ENCODE assay signal across 34 mouse cellular contexts in genomic region chr7:134265783-134266182, GRCm38 (mm10).
"Had no signal": no experiment of that assay in that cellular context is flagged by ENCODE, and none has a peak within 500 bp of the region (broad histone marks: within the 10 kb centered on the region; RNA-seq: fewer than 3 reads in every experiment).

No protein-coding gene starts in this region.

- H3K36me3 ChIP-seq: heart, embryonic 10.5 days; heart, embryonic 12.5 days; heart, embryonic 13.5 days; heart, embryonic 15.5 days; hindbrain, embryonic 10.5 days; hindbrain, embryonic 12.5 days; hindbrain, embryonic 13.5 days; hindbrain, embryonic 15.5 days; intestine, embryonic 15.5 days; kidney, embryonic 15.5 days had no signal

- H3K4me1 ChIP-seq: hindbrain, embryonic 12.5 days; hindbrain, embryonic 13.5 days; hindbrain, embryonic 15.5 days had no signal

- H3K27ac ChIP-seq: heart, embryonic 10.5 days; heart, embryonic 13.5 days; heart, embryonic 15.5 days; hindbrain, embryonic 10.5 days; hindbrain, embryonic 12.5 days; hindbrain, embryonic 13.5 days; hindbrain, embryonic 14.5 days; hindbrain, embryonic 15.5 days; hindbrain, postnatal 0 days; intestine, embryonic 15.5 days; kidney, embryonic 15.5 days; kidney, postnatal 0 days had no signal

- DNase-seq: heart, postnatal 10 days; heart, postnatal 14 days; heart, postnatal 36 days; heart, postnatal 4 days; kidney, adult 11 months; kidney, adult 18-20 months; kidney, adult 2 months; kidney, adult 8-10 months; kidney, adult 9 months; kidney, postnatal 10 days; kidney, postnatal 14 days; kidney, postnatal 25 days; kidney, postnatal 36 days; kidney, postnatal 4 days; layer of hippocampus, adult 9-11 months; layer of hippocampus, postnatal 36 days had no signal

- H3K9ac ChIP-seq: heart, embryonic 12.5 days; heart, embryonic 13.5 days; heart, embryonic 15.5 days; hindbrain, embryonic 12.5 days; hindbrain, embryonic 13.5 days; hindbrain, embryonic 14.5 days; hindbrain, embryonic 15.5 days; intestine, embryonic 15.5 days; kidney, embryonic 15.5 days had no signal

- ATAC-seq: hindbrain, embryonic 16.5 days; hindbrain, postnatal 0 days; inflammation-experienced regulatory T-cells, adult 6 months; intestine, embryonic 15.5 days; intestine, embryonic 16.5 days; intestine, postnatal 0 days had no signal

- H3K9me3 ChIP-seq: heart, embryonic 10.5 days; heart, embryonic 12.5 days; heart, embryonic 13.5 days; heart, embryonic 15.5 days; hindbrain, embryonic 10.5 days; hindbrain, embryonic 12.5 days; hindbrain, embryonic 13.5 days; hindbrain, embryonic 15.5 days; intestine, embryonic 15.5 days; kidney, embryonic 15.5 days had no signal

- H3K4me2 ChIP-seq: heart, embryonic 11.5 days; heart, embryonic 12.5 days; heart, embryonic 13.5 days; heart, embryonic 15.5 days; hindbrain, embryonic 12.5 days; hindbrain, embryonic 13.5 days; hindbrain, embryonic 14.5 days; hindbrain, embryonic 15.5 days; intestine, embryonic 15.5 days; kidney, embryonic 15.5 days had no signal

- H3K4me3 ChIP-seq: heart, embryonic 10.5 days; heart, embryonic 12.5 days; heart, embryonic 13.5 days; heart, embryonic 15.5 days; hindbrain, embryonic 10.5 days; hindbrain, embryonic 12.5 days; hindbrain, embryonic 13.5 days; hindbrain, embryonic 15.5 days; intestine, embryonic 15.5 days; kidney, embryonic 15.5 days had no signal

- H3K27me3 ChIP-seq: heart, embryonic 12.5 days; heart, embryonic 13.5 days; heart, embryonic 15.5 days; hindbrain, embryonic 12.5 days; hindbrain, embryonic 13.5 days; hindbrain, embryonic 15.5 days; intestine, embryonic 15.5 days; kidney, embryonic 15.5 days had no signal
